Mouse (Mus musculus): ENCODE results near the gene Slc25a21. TPM values are rescaled to one million over a fixed set of nuclear protein-coding genes. Genes with fewer than 3 reads are reported as not detected.

Gene Slc25a21
- polyA plus RNA-seq, 1 experiment from 2014 or later: 0.25 TPM

GRCm38 (mm10) chr12:56902774-56903456, 294.4 kb downstream of the Slc25a21 start:
- no peak overlapping the region for H3K4me2 ChIP-seq (replicated peaks)
- H3K9me3 ChIP-seq: no peaks in the 10 kb centered on the region
- 69% methylated on average over 8 of the region's 8 CpGs for whole genome bisulfite sequencing

DNA sequence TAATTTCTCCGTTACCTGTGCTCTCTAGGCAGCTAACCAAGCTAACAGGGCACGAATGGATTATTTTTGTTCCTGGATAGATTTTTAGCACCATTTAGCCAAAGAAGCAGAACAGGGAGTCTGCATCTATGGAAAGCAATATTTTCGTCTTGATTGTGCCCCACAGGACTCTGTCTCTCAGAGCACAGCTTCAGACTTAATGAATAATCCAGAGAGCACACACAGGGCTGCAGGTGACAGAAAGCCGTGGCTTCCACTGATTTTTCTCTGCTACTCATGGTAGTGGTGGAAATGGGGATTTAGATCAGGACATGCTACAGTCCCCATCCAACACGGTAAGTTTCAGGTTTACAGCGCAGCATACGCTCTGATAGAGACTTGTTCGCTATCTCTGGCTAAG, 299.3 kb downstream of the Slc25a21 start:
- 87% methylated on average over 8 of the region's 8 CpGs for WGBS
- Histone ChIP-seq H3K9ac (no peak overlapping the region), H3K4me2 (replicated peaks) (no peak overlapping the region), H3K36me3 (no peaks in the 10 kb centered on the region), H3K9me3 (no peaks in the 10 kb centered on the region), H3K4me1 (no peaks in the 10 kb centered on the region), H3K4me3 (no peak overlapping the region), H3K27me3 (replicated peaks) (no peaks in the 10 kb centered on the region), H3K27ac (no peak overlapping the region)
- ATAC-seq (ENCODE audit: low FRiP score, low read depth): no peak

More at GRCm38 (mm10) chr12:56902774-56903456, 294.4 kb downstream of the Slc25a21 start:
- H3K4me3 ChIP-seq: no peak overlapping the region
- ATAC-seq (ENCODE audit: low FRiP score, low read depth): no peak
- 0 out of 2 replicates have a peak, but pooled peaks cover 4% of the 10 kb centered on the region for H3K4me1 ChIP-seq
- no peaks in the 10 kb centered on the region for H3K36me3 ChIP-seq
- H3K9ac ChIP-seq: no peak overlapping the region
- H3K27me3 ChIP-seq (replicated peaks): no peaks in the 10 kb centered on the region
- no peak overlapping the region for H3K27ac ChIP-seq

DNA sequence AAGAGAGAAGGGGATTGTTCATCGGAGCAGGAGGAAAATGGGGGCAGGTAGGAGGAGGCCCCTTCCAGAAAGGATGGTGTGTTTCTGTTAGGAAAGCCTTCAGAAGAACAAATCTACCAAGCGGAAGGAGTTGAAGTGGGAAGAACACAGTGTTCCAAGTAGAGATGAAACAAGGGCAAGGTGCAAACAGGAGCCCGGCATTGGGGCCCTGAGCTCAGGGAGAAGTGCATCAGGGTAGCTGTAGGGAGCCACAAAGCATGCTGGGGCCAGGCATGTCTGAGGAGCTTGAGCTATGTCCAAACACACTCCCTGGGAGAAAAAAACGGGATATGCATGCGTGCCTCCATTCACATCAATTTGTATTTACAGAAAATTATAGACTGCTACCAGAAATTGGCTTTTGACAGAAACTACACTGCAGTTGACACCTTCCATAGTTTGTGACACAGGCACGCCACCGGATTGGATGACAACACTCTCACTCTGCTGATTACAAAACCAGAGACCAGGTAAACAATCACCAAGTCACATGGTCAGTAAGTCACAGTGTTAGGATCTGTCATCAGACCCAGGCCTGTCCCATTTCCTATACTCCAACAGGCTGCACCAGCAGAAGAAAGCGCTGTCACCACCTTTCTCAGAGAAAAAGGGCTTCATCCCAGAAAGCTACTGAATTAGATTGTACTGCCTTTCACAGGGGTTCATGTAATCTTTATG, 299.9 kb downstream of the Slc25a21 start:
- Histone ChIP-seq H3K4me3 (no peak overlapping the region), H3K36me3 (no peaks in the 10 kb centered on the region), H3K9me3 (no peaks in the 10 kb centered on the region), H3K4me1 (no peaks in the 10 kb centered on the region), H3K9ac (no peak overlapping the region), H3K4me2 (replicated peaks) (no peak overlapping the region), H3K27ac (no peak overlapping the region), H3K27me3 (replicated peaks) (no peaks in the 10 kb centered on the region)
- WGBS: 86% methylated on average over 8 of the region's 8 CpGs
- ATAC-seq (ENCODE audit: low FRiP score, low read depth): no peak

- WGBS: 64% methylated on average over 5 of the region's 5 CpGs
- Histone ChIP-seq H3K4me3 (no peak overlapping the region), H3K9me3 (no peaks in the 10 kb centered on the region), H3K27me3 (replicated peaks) (no peaks in the 10 kb centered on the region), H3K9ac (no peak overlapping the region), H3K27ac (no peak overlapping the region), H3K4me1 (no peaks in the 10 kb centered on the region), H3K36me3 (no peaks in the 10 kb centered on the region), H3K4me2 (replicated peaks) (no peak overlapping the region)
- ATAC-seq (ENCODE audit: low FRiP score, low read depth): no peak
Observed at GRCm38 (mm10) chr12:56894963-56895362, 302.3 kb downstream of the Slc25a21 start.

GRCm38 (mm10) chr12:56890891-56891726, 306.2 kb downstream of the Slc25a21 start:
- H3K4me1 ChIP-seq: no peaks in the 10 kb centered on the region
- H3K36me3 ChIP-seq: no peaks in the 10 kb centered on the region
- no peak overlapping the region for H3K4me2 ChIP-seq (replicated peaks)
- no peak overlapping the region for H3K27ac ChIP-seq
- no peaks in the 10 kb centered on the region for H3K9me3 ChIP-seq
- 78% methylated on average over 6 of the region's 6 CpGs for WGBS
- H3K9ac ChIP-seq: no peak overlapping the region
- no peak for ATAC-seq (ENCODE audit: low FRiP score, low read depth)
- no peak overlapping the region for H3K4me3 ChIP-seq
- no peaks in the 10 kb centered on the region for H3K27me3 ChIP-seq (replicated peaks)

- H3K27ac ChIP-seq: no peak overlapping the region
- H3K36me3 ChIP-seq: no peaks in the 10 kb centered on the region
- H3K27me3 ChIP-seq (replicated peaks): no peaks in the 10 kb centered on the region
- no peaks in the 10 kb centered on the region for H3K4me1 ChIP-seq
- H3K4me3 ChIP-seq: no peak overlapping the region
- H3K9ac ChIP-seq: no peak overlapping the region
- no peak overlapping the region for H3K4me2 ChIP-seq (replicated peaks)
- no peaks in the 10 kb centered on the region for H3K9me3 ChIP-seq
- 49% methylated on average over 3 of the region's 3 CpGs for WGBS
- ATAC-seq (ENCODE audit: low FRiP score, low read depth): no peak
Observed at GRCm38 (mm10) chr12:56877796-56878195, 319.5 kb downstream of the Slc25a21 start.

GRCm38 (mm10) chr12:56876549-56876948, 320.7 kb downstream of the Slc25a21 start:
- Histone ChIP-seq H3K36me3 (no peaks in the 10 kb centered on the region), H3K4me2 (replicated peaks) (no peak overlapping the region), H3K9ac (no peak overlapping the region), H3K4me1 (no peaks in the 10 kb centered on the region), H3K9me3 (no peaks in the 10 kb centered on the region), H3K27me3 (replicated peaks) (no peaks in the 10 kb centered on the region), H3K4me3 (no peak overlapping the region), H3K27ac (no peak overlapping the region)
- WGBS: 48% methylated on average over 7 of the region's 7 CpGs
- no peak for ATAC-seq (ENCODE audit: low FRiP score, low read depth)

GRCm38 (mm10) chr12:56873204-56873603, 324.1 kb downstream of the Slc25a21 start:
- no peak for ATAC-seq (ENCODE audit: low FRiP score, low read depth)
- no peak overlapping the region for H3K27ac ChIP-seq
- H3K4me1 ChIP-seq: no peaks in the 10 kb centered on the region
- H3K9me3 ChIP-seq: no peaks in the 10 kb centered on the region
- H3K4me3 ChIP-seq: no peak overlapping the region
- no peaks in the 10 kb centered on the region for H3K27me3 ChIP-seq (replicated peaks)
- no peaks in the 10 kb centered on the region for H3K36me3 ChIP-seq
- no peak overlapping the region for H3K9ac ChIP-seq
- H3K4me2 ChIP-seq (replicated peaks): no peak overlapping the region

- ATAC-seq (ENCODE audit: low FRiP score, low read depth): no peak
- WGBS: 91% methylated on average over 3 of the region's 3 CpGs
Observed at GRCm38 (mm10) chr12:56870569-56870968, 326.7 kb downstream of the Slc25a21 start.

DNA sequence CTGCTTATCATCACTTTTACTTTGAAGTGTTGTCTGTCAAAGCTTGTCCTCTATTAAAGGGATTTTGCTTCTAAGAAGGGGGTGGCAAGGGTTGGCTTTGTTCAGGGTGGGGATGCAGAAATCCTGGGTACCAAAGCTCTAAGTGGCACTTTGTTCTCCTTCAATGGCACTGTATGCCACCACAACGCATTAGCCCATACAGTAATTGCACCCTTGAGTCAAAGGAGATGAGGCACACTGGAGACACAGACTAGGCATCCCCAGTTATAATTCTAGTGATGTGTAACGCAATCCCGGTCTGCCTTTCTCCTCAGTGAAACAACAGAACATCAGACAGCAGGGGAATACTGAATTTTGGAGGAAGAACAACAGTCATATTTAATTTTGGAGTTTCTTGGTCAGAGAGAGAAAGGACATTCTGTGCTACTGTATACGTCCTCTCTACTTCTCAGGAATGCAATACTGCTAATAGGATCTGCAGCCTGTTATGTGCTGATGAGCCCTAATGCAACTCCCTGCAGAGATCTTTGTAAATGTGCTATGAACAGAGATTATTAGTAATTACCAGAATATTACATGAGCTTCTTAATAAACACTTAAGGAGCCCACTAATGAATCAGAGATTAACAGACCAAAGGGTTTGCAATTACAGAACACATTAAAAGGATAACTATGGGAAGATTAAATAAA, 333.3 kb downstream of the Slc25a21 start:
- Histone ChIP-seq H3K9me3 (no peaks in the 10 kb centered on the region), H3K4me3 (no peak overlapping the region), H3K4me1 (no peaks in the 10 kb centered on the region), H3K27me3 (replicated peaks) (no peaks in the 10 kb centered on the region), H3K36me3 (no peaks in the 10 kb centered on the region), H3K27ac (no peak overlapping the region), H3K9ac (no peak overlapping the region), H3K4me2 (replicated peaks) (no peak overlapping the region)
- 78% methylated on average over 4 of the region's 4 CpGs for WGBS
- no peak for ATAC-seq (ENCODE audit: low FRiP score, low read depth)

More at GRCm38 (mm10) chr12:56870569-56870968, 326.7 kb downstream of the Slc25a21 start:
- Histone ChIP-seq H3K27me3 (replicated peaks) (no peaks in the 10 kb centered on the region), H3K27ac (no peak overlapping the region), H3K4me1 (no peaks in the 10 kb centered on the region), H3K9me3 (no peaks in the 10 kb centered on the region), H3K4me3 (no peak overlapping the region), H3K9ac (no peak overlapping the region), H3K4me2 (replicated peaks) (no peak overlapping the region), H3K36me3 (no peaks in the 10 kb centered on the region)

- WGBS: 40% methylated on average over 4 of the region's 4 CpGs
- H3K36me3 ChIP-seq: no peaks in the 10 kb centered on the region
- H3K9ac ChIP-seq: no peak overlapping the region
- H3K4me2 ChIP-seq (replicated peaks): no peak overlapping the region
- no peak overlapping the region for H3K27ac ChIP-seq
- H3K4me1 ChIP-seq: no peaks in the 10 kb centered on the region
- no peak for ATAC-seq (ENCODE audit: low FRiP score, low read depth)
- no peak overlapping the region for H3K4me3 ChIP-seq
- no peaks in the 10 kb centered on the region for H3K27me3 ChIP-seq (replicated peaks)
- H3K9me3 ChIP-seq: no peaks in the 10 kb centered on the region
Observed at GRCm38 (mm10) chr12:56852679-56853078, 344.6 kb downstream of the Slc25a21 start.

- Histone ChIP-seq H3K36me3 (no peaks in the 10 kb centered on the region), H3K4me3 (no peak overlapping the region), H3K27me3 (replicated peaks) (no peaks in the 10 kb centered on the region), H3K9ac (no peak overlapping the region), H3K4me2 (replicated peaks) (no peak overlapping the region), H3K4me1 (no peaks in the 10 kb centered on the region), H3K9me3 (no peaks in the 10 kb centered on the region), H3K27ac (no peak overlapping the region)
- 52% methylated on average over 3 of the region's 3 CpGs for WGBS
- no peak for ATAC-seq (ENCODE audit: low FRiP score, low read depth)
Observed at GRCm38 (mm10) chr12:56851464-56851863, 345.8 kb downstream of the Slc25a21 start.
